Mouse (Mus musculus) brain, embryonic 14.5 days (tissue): ENCODE results near the gene Gm47995.
"Not testable (repeated sequence)": the region's sequence is repeated elsewhere in the genome, so short reads cannot be mapped to it uniquely, and the experiment has no call there.

Experiments
- CTCF ChIP-seq: fragments of 200-500 bp; IDR thresholded peaks from 2 replicates; pipeline ENCODE4 v1.5.1; 2012; ENCODE audit warnings: inconsistent platforms, mild to moderate bottlenecking, moderate library complexity, borderline replicate concordance; ENCODE audit not compliant: insufficient read depth, insufficient read length; ENCODE audit errors: extremely low read depth
- POLR2A ChIP-seq: fragments of 200-500 bp; IDR thresholded peaks from 2 replicates; pipeline ENCODE4 v1.6.1; 2012; ENCODE audit warnings: mild to moderate bottlenecking, inconsistent platforms, borderline replicate concordance; ENCODE audit not compliant: poor library complexity, insufficient read depth, insufficient read length, severe bottlenecking; ENCODE audit errors: extremely low read depth

DNA sequence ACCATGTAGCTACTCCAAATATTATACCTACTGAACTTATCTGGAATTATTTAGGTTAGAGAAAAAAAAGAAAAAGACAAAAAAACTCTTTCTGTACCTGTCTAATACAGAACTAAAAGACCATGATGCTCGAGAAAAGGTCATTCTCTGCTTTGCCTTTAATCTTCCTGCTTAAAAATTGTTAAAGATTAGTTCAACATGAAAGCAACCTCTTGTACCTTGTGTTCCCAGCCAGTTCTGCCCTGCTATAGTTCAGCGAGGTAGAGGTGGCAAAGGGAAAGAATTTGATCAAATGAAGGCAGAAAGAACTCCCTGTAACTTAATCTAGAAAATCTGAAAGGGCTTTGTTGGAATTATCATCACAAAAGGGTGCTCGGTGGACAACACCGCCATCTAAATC, 2.3 kb upstream of the Gm47995 start:
- not testable (repeated sequence) for TF ChIP-seq CTCF, POLR2A
